Mouse (Mus musculus) right cerebral cortex, adult 2 months (tissue): ENCODE measurements around the gene 1810037I17Rik.

Source experiments
- DNase-seq, 2 experiments: peaks; one replicate each; pipeline ENCODE4 v3.0.0; 2021 to 2022; ENCODE audit warnings: low spot score in 2 of 2

Gene 1810037I17Rik

GRCm38 (mm10) chr3:122924009-122924914 lies at the start of gene 1810037I17Rik:
TSS of gene 1810037I17Rik (plus strand) at chr3:122924203.
- DNase-seq = peak; percentile 95 to 96

- no peak for DNase-seq
These were observed 47.1 kb upstream of the 1810037I17Rik start for GRCm38 (mm10) chr3:122876870-122877269.

GRCm38 (mm10) chr3:122877543-122877942 lies 46.5 kb upstream of the 1810037I17Rik start:
- no peak for DNase-seq

GRCm38 (mm10) chr3:122878705-122879315 lies 45.2 kb upstream of the 1810037I17Rik start:
- no peak for DNase-seq

- no peak for DNase-seq
These were observed 36.3 kb upstream of the 1810037I17Rik start for GRCm38 (mm10) chr3:122887505-122888301.

GRCm38 (mm10) chr3:122888371-122888819 lies 35.6 kb upstream of the 1810037I17Rik start:
- DNase-seq = no peak

- DNase-seq = no peak
These were observed 29.2 kb upstream of the 1810037I17Rik start, which contains the start of gene Fabp2 for GRCm38 (mm10) chr3:122894772-122895171. TSS of gene Fabp2 (plus strand) at chr3:122895072.

GRCm38 (mm10) chr3:122895189-122895731 lies 28.7 kb upstream of the 1810037I17Rik start:
- DNase-seq = no peak

GRCm38 (mm10) chr3:122898254-122898653 lies 25.7 kb upstream of the 1810037I17Rik start:
- no peak for DNase-seq

- peak; percentile 42 to 46 for DNase-seq
These were observed 20.1 kb upstream of the 1810037I17Rik start for GRCm38 (mm10) chr3:122903746-122904433.

- DNase-seq = no peak
These were observed 16.2 kb upstream of the 1810037I17Rik start for GRCm38 (mm10) chr3:122907841-122908240.

GRCm38 (mm10) chr3:122915493-122915892 lies 8.5 kb upstream of the 1810037I17Rik start:
- no peak for DNase-seq

GRCm38 (mm10) chr3:122916191-122916680 lies 7.8 kb upstream of the 1810037I17Rik start:
- no peak for DNase-seq

- no peak for DNase-seq
These were observed 5.3 kb upstream of the 1810037I17Rik start for GRCm38 (mm10) chr3:122918672-122919071.

GRCm38 (mm10) chr3:122919260-122919659 lies 4.7 kb upstream of the 1810037I17Rik start, which contains the start of gene Gm10959:
TSS of gene Gm10959 (minus strand) at chr3:122919360.
- no peak for DNase-seq

GRCm38 (mm10) chr3:122920572-122921435 lies 3.2 kb upstream of the 1810037I17Rik start:
- no peak for DNase-seq

GRCm38 (mm10) chr3:122921676-122922527 lies 2.1 kb upstream of the 1810037I17Rik start:
- no peak for DNase-seq

GRCm38 (mm10) chr3:122923147-122923546 lies 856 bp upstream of the 1810037I17Rik start:
- no peak for DNase-seq

- peak; percentile 54 to 60 for DNase-seq
These were observed 5.7 kb downstream of the 1810037I17Rik start for GRCm38 (mm10) chr3:122929723-122930122.
